Mouse (Mus musculus) adrenal gland, adult (tissue): ENCODE measurements around the gene Crk.

Source experiments
- DNase-seq, 2 experiments: peaks; one replicate each; pipeline ENCODE4 v3.0.0; 2022 to 2023; ENCODE audit warnings: low spot score in 1 of 2; ENCODE audit not compliant: inconsistent age in 2 of 2

Crk gene

GRCm38 (mm10) chr11:75655621-75656545 lies 23.2 kb upstream of the Crk start:
- peak; percentile 90 to 97 for DNase-seq

GRCm38 (mm10) chr11:75656621-75657590 lies 22.2 kb upstream of the Crk start:
- peak; percentile 34 to 65 for DNase-seq

DNA sequence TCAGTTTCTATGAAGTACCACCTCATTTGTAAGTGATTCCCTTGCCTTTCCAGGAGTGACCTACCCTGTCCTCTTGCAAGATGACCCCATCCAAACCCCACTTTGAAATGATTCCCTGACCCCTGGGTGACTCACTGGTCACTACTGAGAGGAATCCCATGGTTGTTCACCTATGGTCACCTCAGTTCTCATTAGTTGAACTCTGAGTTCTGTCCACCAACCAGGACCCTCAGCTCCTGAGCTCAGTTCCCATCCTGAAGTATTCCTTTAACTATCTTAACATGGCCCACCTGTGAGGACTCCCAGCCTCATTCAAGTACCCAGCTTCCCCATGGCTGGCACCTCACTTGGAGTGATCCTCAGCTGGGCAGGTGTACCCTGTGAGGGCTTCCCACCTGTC lies 21.2 kb upstream of the Crk start:
- DNase-seq: no peak

DNA sequence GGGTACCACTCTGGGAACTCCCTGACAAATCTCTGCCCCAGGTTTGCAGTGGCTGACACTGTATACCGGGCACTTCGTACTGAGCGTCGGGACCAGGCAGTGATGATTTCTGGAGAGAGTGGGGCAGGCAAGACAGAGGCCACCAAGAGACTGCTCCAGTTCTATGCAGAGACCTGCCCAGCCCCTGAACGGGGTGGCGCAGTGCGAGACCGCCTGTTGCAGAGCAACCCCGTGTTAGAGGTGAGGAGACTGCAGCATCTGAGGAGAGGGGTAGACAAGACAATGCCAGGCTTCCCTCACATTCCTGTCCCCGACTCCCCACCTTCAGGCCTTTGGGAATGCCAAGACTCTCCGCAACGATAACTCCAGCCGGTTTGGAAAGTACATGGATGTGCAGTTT lies 20.7 kb upstream of the Crk start:
- peak in 1 of 2 experiments; percentile 39 for DNase-seq

DNA sequence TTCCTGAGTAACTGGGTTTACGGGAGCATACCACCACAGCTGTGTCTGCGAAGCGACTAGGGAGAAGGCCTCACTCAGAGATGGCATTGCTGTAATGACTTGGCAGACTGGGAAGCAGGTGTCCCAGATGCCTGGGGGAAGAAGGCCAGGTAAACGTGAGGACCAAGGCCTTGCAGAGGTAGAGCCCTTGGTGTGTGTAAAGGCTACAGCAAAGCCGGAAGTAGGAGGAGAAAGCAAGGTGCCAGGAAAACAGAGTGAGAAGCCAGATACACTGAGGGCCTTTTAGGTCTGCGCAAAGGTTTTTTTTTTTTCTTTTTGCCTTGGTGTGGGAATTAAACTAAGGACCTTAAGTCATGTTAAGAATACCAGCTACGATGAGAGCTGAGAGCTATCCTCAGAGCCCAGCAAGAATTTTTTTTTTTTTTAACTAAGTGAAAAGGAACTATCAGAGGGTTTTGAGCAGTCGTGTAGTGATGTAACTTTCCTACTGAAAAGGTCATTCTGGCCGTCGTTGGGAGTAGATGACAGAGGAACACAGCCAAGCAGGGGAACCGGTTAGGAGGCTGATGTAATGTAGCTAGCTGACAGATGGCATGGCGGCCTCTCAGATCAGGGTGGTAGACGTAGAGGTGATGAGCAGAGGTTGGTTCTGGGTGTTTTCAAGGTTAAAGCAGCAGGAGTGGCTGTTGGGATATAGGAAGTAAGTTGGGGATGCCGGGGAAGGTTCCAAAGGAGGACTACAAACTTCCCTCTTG lies 19.9 kb upstream of the Crk start:
- peak; percentile 70 to 84 for DNase-seq

GRCm38 (mm10) chr11:75660081-75660590 lies 18.9 kb upstream of the Crk start:
- peak; percentile 49 to 77 for DNase-seq

DNA sequence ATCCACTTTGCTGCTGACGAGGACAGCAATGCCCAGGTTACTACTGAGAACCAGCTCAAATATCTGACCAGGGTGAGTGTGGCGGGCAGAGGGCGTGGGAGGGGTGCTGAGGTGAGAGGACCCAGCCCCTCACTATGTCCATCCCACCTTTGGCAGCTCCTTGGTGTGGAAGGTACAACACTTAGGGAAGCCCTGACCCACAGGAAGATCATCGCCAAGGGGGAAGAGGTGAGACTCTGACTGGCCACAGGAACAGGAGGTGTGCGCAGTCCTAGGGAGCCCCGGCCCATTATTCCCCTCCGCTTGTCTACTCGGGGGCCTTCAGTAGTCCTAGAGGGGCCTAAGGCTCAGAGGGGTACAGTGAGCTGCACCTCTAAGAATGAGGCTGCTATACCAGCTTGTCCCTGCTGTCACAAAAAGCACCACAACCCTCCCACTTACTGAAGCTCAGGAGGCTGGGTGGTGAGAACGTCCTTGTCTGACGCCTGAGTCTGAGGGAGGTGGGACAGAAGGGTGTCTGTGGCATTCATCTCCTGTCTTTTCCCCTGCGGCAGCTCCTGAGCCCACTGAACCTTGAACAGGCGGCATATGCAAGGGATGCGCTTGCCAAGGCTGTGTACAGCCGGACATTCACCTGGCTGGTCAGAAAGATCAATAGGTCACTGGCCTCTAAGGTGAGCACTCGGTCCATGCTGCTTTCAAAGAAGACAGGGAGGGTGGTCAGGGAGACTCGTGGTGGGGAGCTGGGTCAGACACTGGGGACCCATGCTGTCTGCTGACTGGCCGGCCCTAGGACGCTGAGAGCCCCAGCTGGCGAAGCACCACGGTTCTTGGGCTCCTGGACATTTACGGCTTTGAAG lies 17.9 kb upstream of the Crk start:
- DNase-seq: no peak

GRCm38 (mm10) chr11:75662131-75662530 lies 16.9 kb upstream of the Crk start:
- DNase-seq: no peak

GRCm38 (mm10) chr11:75666296-75666695 lies 12.8 kb upstream of the Crk start:
- no peak for DNase-seq

DNA sequence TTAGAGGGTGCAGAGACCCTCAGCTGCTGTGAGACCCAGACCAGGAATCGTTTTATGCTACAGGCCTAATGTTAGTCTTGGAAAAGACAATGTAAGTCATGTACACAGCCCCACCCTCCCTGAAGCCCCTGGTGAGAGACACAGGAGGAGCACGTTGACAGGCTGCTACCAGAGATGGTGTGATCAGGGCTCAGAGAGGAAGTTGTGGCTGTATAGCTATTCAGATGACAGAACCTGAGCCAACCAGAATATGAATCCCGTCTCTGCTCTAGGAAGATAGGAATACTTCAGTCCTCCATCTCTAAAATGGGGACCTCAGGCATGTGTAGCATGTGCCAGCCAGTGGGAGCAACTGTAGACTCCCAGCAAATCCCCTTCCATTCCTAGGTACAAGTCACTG lies 10.4 kb upstream of the Crk start:
- DNase-seq: no peak

- no peak for DNase-seq
These were observed 9.7 kb upstream of the Crk start for GRCm38 (mm10) chr11:75669176-75669852.

DNA sequence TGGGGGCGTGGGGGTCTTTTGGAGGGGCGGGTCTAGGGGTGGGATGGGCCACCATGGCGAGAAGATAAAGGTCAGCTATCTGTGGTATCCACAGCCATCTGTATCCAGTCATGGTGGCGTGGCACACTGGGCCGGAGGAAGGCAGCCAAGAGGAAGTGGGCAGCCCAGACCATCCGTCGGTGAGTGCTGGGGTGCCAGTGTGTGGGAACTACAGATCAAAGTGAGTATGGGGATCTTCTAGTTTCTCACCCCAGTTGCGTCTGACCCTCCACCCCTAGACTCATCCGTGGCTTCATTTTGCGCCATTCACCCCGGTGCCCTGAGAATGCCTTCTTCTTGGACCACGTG lies 9.2 kb upstream of the Crk start:
- no peak for DNase-seq

- no peak for DNase-seq
These were observed 7.5 kb upstream of the Crk start for GRCm38 (mm10) chr11:75671426-75672180.

DNA sequence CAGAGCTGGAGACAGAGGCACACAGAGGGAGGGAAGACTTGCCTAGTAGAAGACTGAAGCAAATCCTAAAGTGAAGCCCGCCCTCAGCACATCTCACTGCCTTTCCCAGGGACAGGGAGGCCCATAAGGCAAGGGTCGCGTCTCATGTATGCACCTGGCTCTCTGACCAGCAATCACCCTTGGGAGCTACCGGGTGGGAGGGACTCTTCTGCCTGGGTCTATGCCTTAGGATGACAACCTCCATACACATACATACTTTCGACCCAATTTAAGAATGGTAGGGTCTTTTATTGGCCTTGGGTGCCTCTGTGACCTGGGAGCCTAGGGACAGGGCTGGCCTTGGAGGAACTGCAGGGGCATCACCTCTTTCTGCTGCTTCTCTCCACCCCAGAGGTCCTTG lies 5.6 kb upstream of the Crk start:
- DNase-seq: no peak

- no peak for DNase-seq
These were observed 4.2 kb upstream of the Crk start for GRCm38 (mm10) chr11:75674875-75675274.

DNA sequence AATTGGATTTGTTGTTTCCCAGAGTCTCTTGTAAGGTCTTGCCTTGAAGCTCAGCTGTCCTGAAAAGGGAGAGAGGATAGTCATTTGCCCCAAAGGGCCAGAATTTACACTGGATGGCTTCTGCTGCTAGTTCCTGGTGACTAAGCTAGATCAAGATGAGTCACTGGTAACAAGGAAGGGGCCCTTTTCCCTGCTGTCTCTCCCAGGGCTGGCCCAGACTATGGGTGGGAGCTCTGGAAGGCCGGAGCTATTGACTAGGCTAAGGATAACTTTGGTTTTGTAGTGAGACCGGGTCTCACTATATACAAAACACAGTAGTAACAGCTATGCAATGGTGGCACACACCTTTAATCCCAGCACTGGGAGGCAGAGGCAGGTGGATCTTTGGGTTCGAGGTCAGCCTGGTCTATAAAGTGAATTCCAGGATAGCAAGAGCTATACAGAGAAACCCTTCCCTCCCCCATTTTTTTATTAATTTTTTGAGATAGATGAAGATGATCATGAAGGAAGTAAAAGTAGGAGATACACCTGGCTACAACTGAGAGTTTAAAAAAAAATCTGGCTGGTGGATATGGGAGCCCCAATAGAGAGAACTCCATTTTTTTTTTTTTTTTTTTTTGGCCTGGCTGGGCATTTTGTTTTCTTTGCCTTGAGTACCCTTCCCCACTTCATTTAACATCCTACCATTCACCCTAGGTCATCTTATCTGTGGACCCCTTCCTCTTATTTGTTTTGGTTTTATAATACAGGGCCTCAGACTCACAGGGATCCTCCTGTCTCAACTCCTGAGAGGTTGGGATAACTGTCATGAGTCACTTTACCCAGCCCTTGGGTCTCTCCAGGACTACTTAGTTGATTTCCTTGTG lies 945 bp upstream of the Crk start:
- DNase-seq: peak; percentile 46 to 79

GRCm38 (mm10) chr11:75679439-75680171 lies 546 bp downstream of the Crk start:
- DNase-seq: peak; percentile 77 to 93
